Mouse (Mus musculus) neural tube, embryonic 11.5 days (tissue): Measurements from ENCODE around the gene Ccdc88c. TPM values are rescaled to one million over a fixed set of nuclear protein-coding genes. Genes with fewer than 3 reads are reported as not detected.

Experiments used
- ATAC-seq: fragments of 200-750 bp; cut with Nextera tagmentation; 2 replicates; pipeline ENCODE4 v1.8.0; 2017; ENCODE audit warnings: moderate number of reproducible peaks, mild to moderate bottlenecking, moderate TSS enrichment, moderate library complexity; ENCODE audit not compliant: insufficient read depth, low FRiP score, low TSS enrichment
- DNase-seq: peaks from one replicate; pipeline ENCODE4 v3.0.0-alpha.2; 2015; ENCODE audit warnings: low spot score
- H3K27ac ChIP-seq: fragments of 300-500 bp; sonication (generic); 2 replicates; pipeline ENCODE4 v1.5.1; 2014; ENCODE audit warnings: low read depth, mild to moderate bottlenecking, low read length
- H3K27me3 ChIP-seq: fragments of 300-500 bp; sonication (generic); 2 replicates; pipeline ENCODE4 v1.6.1; 2014; ENCODE audit warnings: mild to moderate bottlenecking, low read length, mixed read lengths; ENCODE audit not compliant: control insufficient read depth, insufficient read depth
- H3K36me3 ChIP-seq: fragments of 300-500 bp; sonication (generic); 2 replicates; pipeline ENCODE4 v1.6.1; 2014; ENCODE audit warnings: mild to moderate bottlenecking, low read length, moderate library complexity, mixed read lengths; ENCODE audit not compliant: control insufficient read depth, insufficient read depth
- H3K4me1 ChIP-seq: fragments of 300-500 bp; sonication (generic); 2 replicates; pipeline ENCODE4 v1.6.1; 2014; ENCODE audit warnings: low read length, mixed read lengths; ENCODE audit not compliant: control insufficient read depth, insufficient read depth
- H3K4me2 ChIP-seq: fragments of 300-500 bp; sonication (generic); 2 replicates; pipeline ENCODE4 v1.6.1; 2014; ENCODE audit warnings: low read depth, mild to moderate bottlenecking, moderate library complexity
- H3K4me3 ChIP-seq: fragments of 300-500 bp; sonication (generic); 2 replicates; pipeline ENCODE4 v1.5.1; 2014; ENCODE audit warnings: low read depth, low read length
- H3K9ac ChIP-seq: fragments of 300-500 bp; sonication (generic); 2 replicates; pipeline ENCODE4 v1.6.1; 2014; ENCODE audit warnings: mild to moderate bottlenecking, low read length
- H3K9me3 ChIP-seq: fragments of 300-500 bp; sonication (generic); 2 replicates; pipeline ENCODE4 v1.6.1; 2016; ENCODE audit warnings: low read length; ENCODE audit not compliant: control insufficient read depth
- WGBS: fragments of 180-500 bp; shearing (Covaris S2); extraction: QIAGEN DNeasy Blood & Tissue Kit; methylation state at CpG from one replicate; pipeline ENCODE4 v1.1.7; 2014; 5-methylcytosine and 5-hydroxymethylcytosine counted together
- polyA plus RNA-seq: library from polyadenylated mRNA; unstranded; fragments of >200 nt; fragmentation: Nextera tagmentation; extraction: Ambion mirVana; gene quantifications from 2 replicates; pipeline ENCODE4 v1.2.1, GENCODE M21; 2014

The Ccdc88c gene
- polyA plus RNA-seq, 1 experiment from 2014 or later, result 11.8 TPM

DNA sequence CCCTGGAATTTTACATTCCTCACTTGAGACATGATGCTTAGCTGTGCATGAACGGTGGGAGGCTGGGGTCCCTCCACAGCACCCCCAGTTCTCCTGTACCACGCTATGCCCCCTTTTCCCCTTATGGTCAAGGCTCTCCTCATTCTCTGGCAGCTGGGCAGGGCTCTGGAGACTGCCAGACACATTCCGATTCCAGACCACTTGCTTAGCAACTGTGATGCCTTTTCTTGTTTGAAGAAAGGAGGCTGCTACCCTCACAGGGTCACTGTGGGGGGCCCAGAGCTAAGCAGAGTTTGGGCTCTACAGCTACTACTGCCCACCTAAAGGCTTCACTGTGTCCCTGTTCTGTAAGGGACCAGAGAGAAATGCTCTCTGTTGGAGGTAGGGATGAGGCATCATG, 71.6 kb downstream of the Ccdc88c start:
- Histone ChIP-seq H3K27me3 (no peaks in the 10 kb centered on the region), H3K4me2 (no peak overlapping the region), H3K27ac (no peak overlapping the region), H3K9me3 (no peaks in the 10 kb centered on the region), H3K36me3 (no peaks in the 10 kb centered on the region), H3K9ac (0 out of 2 replicates have a peak overlapping the region, but pooled peaks have one; percentile 3), H3K4me3 (no peak overlapping the region), H3K4me1 (peaks cover 7% of the 10 kb centered on the region)
- DNase-seq (no peak), ATAC-seq (0 out of 2 replicates have a peak, but pooled peaks have one; percentile 13)
- WGBS, result 54% methylated on average over 3 of the region's 3 CpGs

DNA sequence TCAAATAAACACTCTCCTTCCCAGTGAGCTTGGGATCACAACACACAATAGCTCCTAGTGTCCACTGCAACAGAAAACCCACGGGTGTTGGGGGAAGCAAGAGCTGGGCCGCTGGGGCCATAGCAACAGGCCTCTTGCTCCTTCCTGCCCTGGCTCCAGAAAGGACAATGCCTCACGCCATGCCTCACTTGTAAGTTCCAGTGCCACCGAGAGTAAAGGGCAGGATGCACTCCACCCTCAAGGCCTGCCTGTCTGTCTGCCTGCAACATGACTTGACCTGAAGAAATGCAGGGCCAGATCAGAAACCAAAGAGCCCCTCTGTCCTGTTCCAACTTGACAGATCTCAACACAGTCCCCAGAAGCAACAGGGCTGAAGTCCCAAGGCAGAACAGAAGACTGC, 72.0 kb downstream of the Ccdc88c start:
- no peaks in the 10 kb centered on the region for H3K27me3 ChIP-seq
- no peak overlapping the region for H3K4me2 ChIP-seq
- no peak for ATAC-seq
- H3K36me3 ChIP-seq, result no peaks in the 10 kb centered on the region
- H3K27ac ChIP-seq, result no peak overlapping the region
- peaks cover 7% of the 10 kb centered on the region for H3K4me1 ChIP-seq
- no peaks in the 10 kb centered on the region for H3K9me3 ChIP-seq
- H3K4me3 ChIP-seq, result no peak overlapping the region
- H3K9ac ChIP-seq, result no peak overlapping the region
- WGBS, result 54% methylated on average over 4 of the region's 4 CpGs
- no peak for DNase-seq

DNA sequence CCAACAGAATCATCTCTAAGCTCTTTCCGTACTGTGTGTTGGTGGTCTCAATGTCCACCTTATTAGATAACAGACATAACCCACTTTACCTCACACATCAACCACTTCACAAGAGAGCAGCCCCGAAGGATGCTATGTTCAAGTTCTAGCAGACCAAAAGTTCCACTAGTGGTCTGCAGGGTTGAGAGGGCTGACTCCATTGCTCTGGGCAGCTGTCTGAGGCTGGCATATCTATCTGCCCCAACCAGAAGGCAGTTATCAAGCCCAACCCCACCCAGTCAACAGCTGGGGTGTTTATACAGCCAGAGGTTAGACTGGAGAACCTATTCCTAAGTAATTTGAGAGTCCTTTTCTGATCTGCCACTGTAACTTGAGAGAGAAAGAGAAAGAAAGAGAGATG, 72.8 kb downstream of the Ccdc88c start:
- H3K27ac ChIP-seq, result no peak overlapping the region
- no peaks in the 10 kb centered on the region for H3K9me3 ChIP-seq
- no peak for DNase-seq
- H3K36me3 ChIP-seq, result no peaks in the 10 kb centered on the region
- H3K9ac ChIP-seq, result no peak overlapping the region
- 94% methylated on average over 2 of the region's 2 CpGs for WGBS
- H3K4me2 ChIP-seq, result no peak overlapping the region
- ATAC-seq, result no peak
- no peak overlapping the region for H3K4me3 ChIP-seq
- H3K4me1 ChIP-seq, result peaks cover 7% of the 10 kb centered on the region
- H3K27me3 ChIP-seq, result no peaks in the 10 kb centered on the region

DNA sequence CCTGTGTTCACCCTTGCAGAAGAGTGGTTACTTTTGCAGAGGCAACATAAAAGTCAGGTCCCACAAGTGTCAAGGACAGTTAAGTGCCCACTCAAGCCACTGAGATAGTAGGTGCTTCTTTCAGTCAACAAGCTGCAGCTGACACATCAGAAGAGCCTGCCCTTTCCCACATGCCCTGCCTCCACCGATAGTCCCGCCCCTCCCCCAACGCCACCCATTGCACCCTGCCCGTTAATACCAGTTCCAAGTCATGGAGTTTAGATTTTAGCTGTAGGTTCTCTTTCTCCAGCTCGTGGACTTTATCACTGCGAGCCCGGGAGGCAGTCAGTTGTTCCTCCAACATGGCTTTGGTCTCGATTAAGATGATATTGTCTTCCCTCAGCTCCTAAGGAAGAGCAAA, 74.9 kb downstream of the Ccdc88c start:
- Histone ChIP-seq H3K36me3 (no peaks in the 10 kb centered on the region), H3K4me3 (no peak overlapping the region), H3K27me3 (no peaks in the 10 kb centered on the region), H3K9me3 (no peaks in the 10 kb centered on the region), H3K4me1 (peaks cover 7% of the 10 kb centered on the region), H3K27ac (no peak overlapping the region), H3K9ac (no peak overlapping the region), H3K4me2 (no peak overlapping the region)
- ATAC-seq (no peak), DNase-seq (no peak)
- WGBS, result 84% methylated on average over 8 of the region's 8 CpGs

DNA sequence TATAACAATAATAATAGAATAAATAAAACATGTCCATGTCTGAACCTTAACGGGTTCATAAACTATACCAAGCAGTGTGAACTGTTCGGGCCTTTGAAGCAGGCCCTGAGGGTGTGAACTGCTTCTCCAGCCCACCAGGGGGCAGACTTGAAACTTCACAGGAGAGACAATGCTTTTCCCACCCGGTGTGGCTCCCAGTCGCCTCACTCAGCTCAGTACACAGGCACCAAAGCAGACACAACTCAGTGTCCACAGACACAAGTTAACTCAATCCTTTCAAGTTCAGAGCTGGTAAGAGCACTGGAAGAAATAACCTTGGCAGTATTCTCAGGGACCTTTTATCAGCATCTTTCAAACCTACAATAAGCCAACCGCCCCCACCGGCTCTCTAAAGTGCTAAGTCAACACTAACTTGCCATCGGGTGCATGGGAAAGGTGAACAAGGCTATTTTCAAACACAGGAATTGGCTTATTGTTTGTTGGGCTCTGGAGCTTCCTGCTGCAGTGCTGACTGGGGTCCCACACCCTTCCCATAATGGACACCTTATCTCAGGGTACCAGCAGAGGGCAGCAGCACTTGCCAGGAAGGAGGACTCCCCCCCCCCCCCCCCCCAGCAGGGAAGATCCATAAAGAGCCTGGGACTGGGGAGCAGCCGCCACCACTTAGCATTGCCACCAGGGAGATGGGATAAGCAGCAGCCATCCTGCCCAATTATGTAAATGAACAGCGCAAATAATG, 76.5 kb downstream of the Ccdc88c start:
- Histone ChIP-seq H3K27me3 (no peaks in the 10 kb centered on the region), H3K4me2 (no peak overlapping the region), H3K9me3 (no peaks in the 10 kb centered on the region), H3K4me1 (peaks cover 5% of the 10 kb centered on the region), H3K9ac (no peak overlapping the region), H3K36me3 (no peaks in the 10 kb centered on the region; the same call in 1 of the 2 replicates), H3K4me3 (no peak overlapping the region), H3K27ac (0 out of 2 replicates have a peak overlapping the region, but pooled peaks have one; percentile 39)
- DNase-seq (peak; percentile 78), ATAC-seq (peak; percentile 82)
- 39% methylated on average over 9 of the region's 9 CpGs for WGBS

DNA sequence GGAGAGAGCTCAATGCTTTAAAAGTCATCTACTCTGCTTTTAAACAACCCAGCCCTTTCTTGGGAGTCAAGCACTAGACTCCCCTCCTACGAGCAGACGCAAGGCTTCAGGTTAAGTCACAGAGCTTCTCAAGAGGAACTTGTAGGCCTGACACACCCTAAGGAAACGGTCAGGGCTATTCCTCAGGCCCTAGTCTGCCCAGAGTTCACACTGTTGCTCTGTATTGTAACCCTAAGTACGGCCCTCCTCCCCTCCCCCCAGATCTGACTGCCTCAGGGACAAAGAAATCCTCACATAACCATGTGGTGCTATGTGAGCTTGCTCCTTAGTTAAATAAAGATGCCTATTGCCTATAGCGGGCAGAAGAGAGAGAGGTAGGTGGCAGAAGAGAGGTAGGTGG, 79.7 kb downstream of the Ccdc88c start:
- 82% methylated on average over 5 of the region's 5 CpGs for WGBS

DNA sequence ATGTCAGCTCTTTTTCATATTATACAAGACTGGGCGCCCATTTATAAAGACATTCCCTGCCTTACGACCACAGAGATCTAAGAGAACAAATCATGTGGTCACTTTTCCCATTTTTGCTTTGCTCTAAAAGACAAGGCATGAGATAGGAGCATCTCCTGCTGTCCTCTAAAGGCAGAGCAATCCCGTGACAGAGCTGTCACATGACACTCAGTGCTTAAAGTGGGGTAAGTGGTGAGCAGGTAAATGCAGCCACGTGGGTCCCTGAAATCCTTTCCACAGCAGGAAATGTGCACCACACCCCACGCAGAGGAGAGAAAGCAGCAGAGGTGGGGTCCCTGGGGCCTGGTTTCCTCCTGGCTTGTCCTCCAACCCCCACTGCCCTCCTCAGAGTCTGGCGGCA, 80.8 kb downstream of the Ccdc88c start:
- ATAC-seq, result no peak
- Histone ChIP-seq H3K9me3 (no peaks in the 10 kb centered on the region), H3K27ac (no peak overlapping the region), H3K4me1 (no peaks in the 10 kb centered on the region), H3K36me3 (peaks cover 10% of the 10 kb centered on the region), H3K9ac (no peak overlapping the region), H3K4me2 (no peak overlapping the region), H3K27me3 (no peaks in the 10 kb centered on the region), H3K4me3 (no peak overlapping the region)
- DNase-seq, result no peak
- WGBS, result 94% methylated on average over 6 of the region's 6 CpGs

More for the DNA sequence above, 79.7 kb downstream of the Ccdc88c start:
- no peak overlapping the region for H3K4me2 ChIP-seq
- H3K27me3 ChIP-seq, result no peaks in the 10 kb centered on the region
- no peak overlapping the region for H3K9ac ChIP-seq
- H3K4me3 ChIP-seq, result no peak overlapping the region
- peaks cover 10% of the 10 kb centered on the region for H3K36me3 ChIP-seq
- ATAC-seq (no peak), DNase-seq (no peak)
- H3K4me1 ChIP-seq, result 0 out of 2 replicates have a peak, but pooled peaks cover 2% of the 10 kb centered on the region
- H3K27ac ChIP-seq, result no peak overlapping the region
- H3K9me3 ChIP-seq, result no peaks in the 10 kb centered on the region

DNA sequence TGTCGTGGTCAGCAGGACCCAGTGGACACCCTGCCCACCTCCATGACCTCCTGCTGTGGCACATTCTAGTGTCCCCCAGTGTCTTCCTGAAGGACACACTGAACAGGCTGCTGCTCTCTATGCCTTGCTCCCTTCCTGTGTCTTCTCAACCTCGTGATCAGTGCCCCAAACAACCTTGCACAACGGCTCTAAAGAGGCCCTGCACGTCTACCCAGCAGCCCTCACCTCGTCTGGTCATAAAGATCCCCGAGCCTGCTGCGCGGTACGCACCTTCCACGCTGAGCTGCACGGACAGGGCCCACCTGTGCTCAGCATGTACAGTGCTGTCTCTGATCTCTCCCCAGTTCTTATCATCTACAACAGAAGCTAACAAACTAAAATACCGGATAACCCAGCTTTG, 82.9 kb downstream of the Ccdc88c start:
- Histone ChIP-seq H3K4me3 (no peak overlapping the region), H3K9ac (no peak overlapping the region), H3K4me2 (no peak overlapping the region), H3K27me3 (no peaks in the 10 kb centered on the region), H3K36me3 (peaks cover 10% of the 10 kb centered on the region), H3K4me1 (no peaks in the 10 kb centered on the region), H3K9me3 (no peaks in the 10 kb centered on the region), H3K27ac (no peak overlapping the region)
- WGBS, result 90% methylated on average over 12 of the region's 12 CpGs
- no peak for DNase-seq
- no peak for ATAC-seq

DNA sequence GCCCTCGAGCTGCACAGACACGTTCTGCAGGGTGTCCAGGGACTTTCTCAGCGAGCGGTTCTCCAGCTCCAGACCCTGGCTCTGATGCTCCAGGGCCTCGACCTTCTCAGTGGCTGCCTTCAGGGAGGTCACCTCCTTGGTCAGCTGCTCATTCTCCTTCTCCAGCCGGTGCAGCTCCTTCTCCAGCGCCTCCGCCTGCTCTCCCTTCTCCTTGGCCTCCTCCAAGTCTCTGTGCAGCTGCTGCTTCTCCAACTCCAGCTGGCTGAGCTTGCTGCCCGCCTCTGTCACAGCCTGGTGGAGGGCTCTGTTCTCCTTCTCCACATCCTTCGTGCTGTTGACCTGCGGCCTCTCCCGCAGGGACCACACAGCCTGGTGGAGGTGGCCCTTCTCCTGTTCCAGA, 83.4 kb downstream of the Ccdc88c start:
- no peaks in the 10 kb centered on the region for H3K9me3 ChIP-seq
- no peak for DNase-seq
- ATAC-seq, result no peak
- H3K9ac ChIP-seq, result no peak overlapping the region
- no peak overlapping the region for H3K4me2 ChIP-seq
- H3K36me3 ChIP-seq, result peaks cover 10% of the 10 kb centered on the region
- no peak overlapping the region for H3K4me3 ChIP-seq
- 89% methylated on average over 12 of the region's 12 CpGs for WGBS
- no peak overlapping the region for H3K27ac ChIP-seq
- H3K4me1 ChIP-seq, result no peaks in the 10 kb centered on the region
- no peaks in the 10 kb centered on the region for H3K27me3 ChIP-seq
